Mouse (Mus musculus) ovary, adult 2 months (tissue): Measurements from ENCODE around the gene Arhgap19. TPM values are rescaled to one million over a fixed set of nuclear protein-coding genes. Genes with fewer than 3 reads are reported as not detected.

ENCODE experiments used
- polyA plus RNA-seq: library from polyadenylated mRNA; depleted of rRNA; stranded (reverse); fragments of >200 nt; gene quantifications from 2 replicates; pipeline ENCODE4 v1.2.3, GENCODE M21; 2012; rRNA removed

The Arhgap19 gene
- polyA plus RNA-seq = 4.7 and 5.5 TPM in 2 replicates

GRCm38 (mm10) chr19:41801742-41802369, at the start of gene Arhgap19:
Arhgap19 (minus strand) TSS chr19:41802047.

GRCm38 (mm10) chr19:41847992-41848851, 46.4 kb upstream of the Arhgap19 start, which contains the start of gene Frat2:
Frat2 (minus strand) TSS chr19:41848132.

GRCm38 (mm10) chr19:41829381-41830105, 27.7 kb upstream of the Arhgap19 start, which contains the start of gene Frat1:
Frat1 (plus strand) TSS chr19:41829970.

GRCm38 (mm10) chr19:41743396-41743795, 58.5 kb downstream of the Arhgap19 start, which contains the start of gene Slit1:
Slit1 (minus strand) TSS chr19:41743665.

Other genes starting within 250 kb of the Arhgap19 start
- gene Gm340, start 219.7 kb downstream of the Arhgap19 start, polyA plus RNA-seq = 1.2 and 1.3 TPM in 2 replicates
- gene Slit1, start 58.4 kb downstream of the Arhgap19 start, polyA plus RNA-seq = 0.73 and 1.0 TPM in 2 replicates
- 9.9 and 18.1 TPM in 2 replicates for gene Frat1, start 27.9 kb upstream of the Arhgap19 start, polyA plus RNA-seq
- gene Frat2, start 46.1 kb upstream of the Arhgap19 start, polyA plus RNA-seq = 12.5 and 21.6 TPM in 2 replicates
- 8.8 and 10.5 TPM in 2 replicates for gene Rrp12, start 94.1 kb upstream of the Arhgap19 start, polyA plus RNA-seq
- 425 and 465 TPM in 2 replicates for gene Pgam1, start 109.9 kb upstream of the Arhgap19 start, polyA plus RNA-seq
- gene Exosc1, start 131.4 kb upstream of the Arhgap19 start, polyA plus RNA-seq = 16.1 and 22.0 TPM in 2 replicates
- gene Zdhhc16, start 131.4 kb upstream of the Arhgap19 start, polyA plus RNA-seq = 117 and 123 TPM in 2 replicates
- 82.3 and 85.4 TPM in 2 replicates for gene Mms19, start 179.1 kb upstream of the Arhgap19 start, polyA plus RNA-seq
- 43.5 and 47.5 TPM in 2 replicates for gene Ubtd1, start 179.7 kb upstream of the Arhgap19 start, polyA plus RNA-seq
- gene Ankrd2, start 234.0 kb upstream of the Arhgap19 start, polyA plus RNA-seq = 0.46 and 0.90 TPM in 2 replicates
- 2.8 and 3.7 TPM in 2 replicates for gene Hoga1, start 243.6 kb upstream of the Arhgap19 start, polyA plus RNA-seq